Mouse (Mus musculus): Measurements from ENCODE around the gene Tbc1d22a. TPM values are rescaled to one million over a fixed set of nuclear protein-coding genes. Genes with fewer than 3 reads are reported as not detected.
A peak's percentile ranks its signal among the peaks of the same experiment; 100 is the strongest.

The Tbc1d22a gene
- total RNA-seq, 2 experiments from 2014 or later = 13.5 to 16.0 TPM

- intact Hi-C loops (cut with DNase I) = no loop called here
- peak in 1 of 2 experiments; percentile 6 for DNase-seq
Observed at GRCm38 (mm10) chr15:86544122-86544795, 330.0 kb downstream of the Tbc1d22a start.

Other genes with a start within 250 kb of the Tbc1d22a start
- gene Celsr1, start 180.7 kb upstream of the Tbc1d22a start, total RNA-seq (2021) = under 1 TPM; 0.10 to 0.37 TPM
- gene Gramd4, start 156.8 kb upstream of the Tbc1d22a start, total RNA-seq (2021) = 1 to 10 TPM; 5.1 to 5.9 TPM
- gene Cerk, start 28.3 kb upstream of the Tbc1d22a start, total RNA-seq (2021) = 1 to 10 TPM; 3.6 to 5.3 TPM

Measured in gastrocnemius, postnatal 36 days (tissue).